Mouse (Mus musculus): ENCODE measurements around the gene Pmf1.

Pmf1 gene

DNA sequence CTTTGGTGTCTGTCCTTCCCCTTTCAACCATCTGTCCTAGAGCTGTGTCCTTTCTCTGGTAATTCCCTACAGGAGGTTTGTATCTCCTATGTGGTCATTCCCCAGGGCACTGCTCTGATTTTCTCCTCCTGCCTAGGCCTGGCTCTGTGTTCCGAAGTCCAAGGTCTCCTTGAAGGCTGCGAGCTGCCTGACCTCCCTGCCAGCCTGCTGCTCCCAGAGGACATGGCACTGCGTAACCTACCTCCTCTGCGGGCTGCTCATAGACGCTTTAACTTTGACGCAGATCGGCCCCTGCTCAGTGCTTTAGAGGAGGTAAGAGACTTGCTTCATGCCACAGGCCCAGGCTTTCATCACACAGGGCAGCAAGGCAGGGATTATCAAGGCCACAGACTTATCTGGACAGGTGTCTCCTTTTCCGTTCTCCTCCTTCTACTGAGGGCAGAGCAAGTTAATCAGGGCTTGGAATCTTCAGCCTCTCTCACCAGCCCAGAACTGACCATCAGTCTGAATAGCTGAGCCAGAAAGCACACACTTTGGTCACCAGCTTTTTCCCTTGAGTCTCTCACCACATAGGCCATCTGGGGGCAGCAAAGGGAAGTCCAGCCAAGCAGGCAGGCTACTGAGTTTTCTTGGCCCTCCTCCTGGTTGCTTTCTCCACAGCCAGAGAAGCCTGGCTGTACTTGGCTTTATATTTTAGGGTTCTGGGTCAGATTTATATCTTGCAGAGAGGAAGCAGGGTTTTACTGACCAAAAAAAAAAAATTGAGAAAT lies 55.5 kb downstream of the Pmf1 start:
- 90% methylated on average over 8 of the region's 8 CpGs for WGBS

DNA sequence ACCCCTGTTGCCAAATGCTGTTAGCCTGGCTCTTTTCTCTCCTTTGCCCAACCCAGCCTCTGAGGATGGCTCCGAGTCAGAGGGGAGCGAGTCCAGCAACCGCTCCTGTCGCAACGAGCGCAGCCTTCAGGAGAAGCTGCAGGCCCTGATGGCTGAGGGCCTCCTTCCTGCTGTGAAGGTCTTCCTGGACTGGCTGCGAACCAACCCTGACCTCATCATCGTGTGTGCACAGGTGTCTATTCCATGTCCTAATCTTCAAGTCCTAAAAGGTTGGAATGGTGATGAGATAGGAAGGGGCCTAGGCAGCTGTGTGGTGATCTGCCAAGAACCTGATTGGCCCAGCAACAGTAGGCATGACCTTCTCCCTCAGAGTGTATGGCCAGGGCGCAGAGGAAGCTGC lies 57.2 kb downstream of the Pmf1 start:
- 86% methylated on average over 9 of the region's 9 CpGs for WGBS

DNA sequence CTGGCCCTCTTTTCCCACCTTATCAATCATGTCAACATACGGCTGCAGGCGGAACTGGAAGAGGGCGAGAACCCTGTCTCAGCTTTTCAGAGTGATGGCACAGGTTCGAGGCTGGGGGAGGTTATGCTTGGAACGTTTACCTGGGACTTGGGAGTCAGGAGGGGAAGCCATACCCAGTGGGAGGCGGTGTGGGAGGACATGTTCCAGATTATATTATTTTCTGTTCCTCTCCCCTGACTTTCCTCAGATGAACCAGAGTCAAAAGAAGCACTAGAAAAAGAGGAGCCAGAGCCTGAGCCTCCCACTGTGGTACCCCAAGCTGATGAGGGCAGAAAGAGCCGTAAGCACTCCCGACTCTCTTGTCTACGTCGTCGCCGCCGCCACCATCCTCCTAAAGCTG lies 59.4 kb downstream of the Pmf1 start:
- WGBS: 79% methylated on average over 13 of the region's 13 CpGs
